Mouse (Mus musculus) liver, postnatal 0 days (tissue): ENCODE data around the gene Dpf3. TPM values are rescaled to one million over a fixed set of nuclear protein-coding genes. Genes with fewer than 3 reads are reported as not detected.

Source experiments
- ATAC-seq: fragments of 200-750 bp; cut with Nextera tagmentation; 2 replicates; pipeline ENCODE4 v1.8.0; 2017; ENCODE audit warnings: mild to moderate bottlenecking, moderate library complexity
- DNase-seq: peaks from one replicate; pipeline ENCODE4 v3.0.0-alpha.2; 2016
- H3K27ac ChIP-seq: fragments of 300-500 bp; sonication (generic); 2 replicates; pipeline ENCODE4 v1.5.1; 2014; ENCODE audit warnings: antibody characterized with exemption, moderate library complexity, mild to moderate bottlenecking, low read depth
- H3K27me3 ChIP-seq: fragments of 300-500 bp; sonication (generic); 2 replicates; pipeline ENCODE4 v1.6.1; 2014; ENCODE audit warnings: low read length, control low read depth, mixed read lengths; ENCODE audit not compliant: insufficient read depth
- H3K36me3 ChIP-seq: fragments of 300-500 bp; sonication (generic); replicated peaks from 2 replicates; pipeline ENCODE4 v1.6.1; 2014; ENCODE audit warnings: mild to moderate bottlenecking, control low read depth, low read length, moderate library complexity, mixed read lengths; ENCODE audit not compliant: insufficient read depth
- H3K4me1 ChIP-seq: fragments of 300-500 bp; sonication (generic); 2 replicates; pipeline ENCODE4 v1.6.1; 2014; ENCODE audit warnings: antibody characterized with exemption, mild to moderate bottlenecking, control low read depth; ENCODE audit not compliant: insufficient read depth
- H3K4me2 ChIP-seq: fragments of 300-500 bp; sonication (generic); 2 replicates; pipeline ENCODE4 v1.6.1; 2014; ENCODE audit warnings: low read depth, mild to moderate bottlenecking, low read length, moderate library complexity, mixed read lengths
- H3K4me3 ChIP-seq: fragments of 300-500 bp; sonication (generic); 2 replicates; pipeline ENCODE4 v1.5.1; 2014; ENCODE audit warnings: low read depth, low read length
- H3K9ac ChIP-seq: fragments of 300-500 bp; sonication (generic); replicated peaks from 2 replicates; pipeline ENCODE4 v1.6.1; 2014; ENCODE audit warnings: mild to moderate bottlenecking, moderate library complexity
- H3K9me3 ChIP-seq: fragments of 300-500 bp; sonication (generic); 2 replicates; pipeline ENCODE4 v1.6.1; 2016; ENCODE audit warnings: mild to moderate bottlenecking, control low read depth, low read length, mixed read lengths
- CTCF ChIP-seq: sonication (generic); IDR thresholded peaks from 2 replicates; pipeline ENCODE4 v1.5.1; 2016; ENCODE audit warnings: antibody characterized with exemption, low read depth
- EP300 ChIP-seq: IDR thresholded peaks from 2 replicates; pipeline ENCODE4 v1.6.1; 2016; ENCODE audit warnings: antibody characterized with exemption, low read depth, mild to moderate bottlenecking
- WGBS: fragments of 180-500 bp; shearing (Covaris S2); extraction: QIAGEN DNeasy Blood & Tissue Kit; methylation state at CpG from one replicate; pipeline ENCODE4 v1.1.7; 2014; ENCODE audit not compliant: insufficient replicate concordance; 5-methylcytosine and 5-hydroxymethylcytosine counted together
- polyA plus RNA-seq: library from polyadenylated mRNA; unstranded; fragments of >200 nt; fragmentation: Nextera tagmentation; extraction: Ambion mirVana; gene quantifications from 2 replicates; pipeline ENCODE4 v1.2.1, GENCODE M21; 2015

Dpf3 gene
- polyA plus RNA-seq, 1 experiment from 2014 or later: 7.5 TPM

GRCm38 (mm10) chr12:83209461-83209860, 278.1 kb downstream of the Dpf3 start:
- Histone ChIP-seq H3K4me2 (no peak overlapping the region), H3K9ac (no peak overlapping the region), H3K27me3 (no peaks in the 10 kb centered on the region), H3K27ac (no peak overlapping the region), H3K4me3 (no peak overlapping the region), H3K4me1 (peaks cover 11% of the 10 kb centered on the region), H3K36me3 (no peaks in the 10 kb centered on the region), H3K9me3 (no peaks in the 10 kb centered on the region)
- ATAC-seq (peak; percentile 29; the same call in 1 of the 2 replicates), DNase-seq (peak; percentile 41)
- 30% methylated on average over 6 of the region's 6 CpGs for WGBS
- TF ChIP-seq CTCF (no peak), EP300 (no peak)

DNA sequence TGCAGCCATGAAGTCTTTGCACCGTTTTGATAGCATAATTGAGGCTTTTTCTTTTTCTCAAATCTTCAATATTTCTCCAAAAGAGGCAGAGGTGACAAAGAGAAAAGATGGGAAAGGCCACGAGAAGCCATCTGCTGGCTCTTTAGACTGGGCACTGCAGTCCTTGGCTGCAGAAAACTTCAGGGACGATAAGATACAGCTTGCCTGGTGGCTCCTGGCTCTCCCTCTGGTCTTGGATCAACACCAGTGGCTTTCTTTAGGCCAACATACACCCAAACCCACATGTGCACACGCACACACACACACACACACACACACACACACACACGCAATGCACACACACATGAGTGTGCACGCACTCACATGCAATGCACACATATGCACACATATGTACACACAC, 278.7 kb downstream of the Dpf3 start:
- Histone ChIP-seq H3K4me2 (no peak overlapping the region), H3K27ac (no peak overlapping the region), H3K4me3 (no peak overlapping the region), H3K27me3 (no peaks in the 10 kb centered on the region), H3K4me1 (peaks cover 11% of the 10 kb centered on the region), H3K9me3 (no peaks in the 10 kb centered on the region), H3K36me3 (no peaks in the 10 kb centered on the region), H3K9ac (no peak overlapping the region)
- ATAC-seq (no peak), DNase-seq (no peak)
- TF ChIP-seq CTCF: no peak
- TF ChIP-seq EP300: no peak
- WGBS: 66% methylated on average over 6 of the region's 6 CpGs

GRCm38 (mm10) chr12:83208011-83208410, 279.5 kb downstream of the Dpf3 start:
- 56% methylated on average over 8 of the region's 8 CpGs for WGBS
- Histone ChIP-seq H3K9ac (no peak overlapping the region), H3K9me3 (no peaks in the 10 kb centered on the region), H3K27me3 (no peaks in the 10 kb centered on the region), H3K4me3 (no peak overlapping the region), H3K36me3 (no peaks in the 10 kb centered on the region), H3K4me2 (no peak overlapping the region), H3K27ac (no peak overlapping the region), H3K4me1 (peaks cover 11% of the 10 kb centered on the region)
- DNase-seq (no peak), ATAC-seq (no peak)
- TF ChIP-seq CTCF (no peak), EP300 (no peak)

- no peak for ATAC-seq
- Histone ChIP-seq H3K4me3 (no peak overlapping the region), H3K4me1 (peaks cover 11% of the 10 kb centered on the region), H3K9ac (no peak overlapping the region), H3K27ac (no peak overlapping the region), H3K4me2 (no peak overlapping the region), H3K36me3 (no peaks in the 10 kb centered on the region), H3K9me3 (no peaks in the 10 kb centered on the region), H3K27me3 (no peaks in the 10 kb centered on the region)
- 65% methylated on average over 5 of the region's 5 CpGs for WGBS
- TF ChIP-seq EP300 (no peak), CTCF (no peak)
- no peak for DNase-seq
Observed at GRCm38 (mm10) chr12:83207481-83207880, 280.0 kb downstream of the Dpf3 start.

DNA sequence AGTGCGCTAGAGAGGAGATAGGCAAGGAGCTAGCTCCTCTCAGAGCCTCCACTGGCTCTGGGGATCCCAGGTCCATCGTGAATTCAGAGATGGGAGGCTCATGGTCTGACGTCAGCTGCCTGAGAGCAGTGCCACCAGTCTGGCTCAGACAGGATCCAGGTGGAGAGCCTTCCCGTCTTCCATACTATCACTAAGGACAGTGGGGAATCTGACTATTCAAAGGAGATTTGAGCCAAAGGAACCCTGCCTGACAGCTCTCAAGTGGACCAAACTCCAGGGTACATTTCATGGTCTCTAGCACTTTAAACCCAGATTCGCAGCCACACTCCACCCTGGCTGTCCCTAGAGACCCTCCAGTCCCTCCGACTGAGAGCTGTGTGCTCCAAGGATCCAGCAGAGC, 280.6 kb downstream of the Dpf3 start:
- H3K4me1 ChIP-seq: peaks cover 11% of the 10 kb centered on the region
- no peak overlapping the region for H3K4me3 ChIP-seq
- TF ChIP-seq CTCF (no peak), EP300 (no peak)
- 63% methylated on average over 6 of the region's 6 CpGs for WGBS
- H3K9me3 ChIP-seq: no peaks in the 10 kb centered on the region
- no peak overlapping the region for H3K9ac ChIP-seq
- DNase-seq (no peak), ATAC-seq (no peak)
- no peak overlapping the region for H3K27ac ChIP-seq
- no peak overlapping the region for H3K4me2 ChIP-seq
- H3K27me3 ChIP-seq: no peaks in the 10 kb centered on the region
- H3K36me3 ChIP-seq: no peaks in the 10 kb centered on the region

- no peak overlapping the region for H3K9ac ChIP-seq
- 48% methylated on average over 5 of the region's 5 CpGs for WGBS
- H3K9me3 ChIP-seq: no peaks in the 10 kb centered on the region
- peak; percentile 94 for ATAC-seq
- no peaks in the 10 kb centered on the region for H3K36me3 ChIP-seq
- peak overlapping the region; percentile 44; the same call in 1 of the 2 replicates for H3K27ac ChIP-seq
- H3K4me2 ChIP-seq: no peak overlapping the region
- no peak overlapping the region for H3K4me3 ChIP-seq
- peaks cover 11% of the 10 kb centered on the region for H3K4me1 ChIP-seq
- H3K27me3 ChIP-seq: no peaks in the 10 kb centered on the region
- peak; percentile 84 for DNase-seq
- no peak for TF ChIP-seq EP300
- TF ChIP-seq CTCF: no peak
Observed at GRCm38 (mm10) chr12:83204361-83204760, 283.2 kb downstream of the Dpf3 start.

GRCm38 (mm10) chr12:83201674-83202073, 285.8 kb downstream of the Dpf3 start:
- WGBS: 55% methylated on average over 3 of the region's 3 CpGs
- Histone ChIP-seq H3K36me3 (no peaks in the 10 kb centered on the region), H3K9ac (no peak overlapping the region), H3K27ac (no peak overlapping the region), H3K4me2 (no peak overlapping the region), H3K4me1 (peaks cover 9% of the 10 kb centered on the region; the same call in 1 of the 2 replicates), H3K9me3 (no peaks in the 10 kb centered on the region), H3K4me3 (no peak overlapping the region), H3K27me3 (no peaks in the 10 kb centered on the region)
- TF ChIP-seq CTCF: no peak
- TF ChIP-seq EP300: no peak
- ATAC-seq (no peak), DNase-seq (no peak)
